Mouse (Mus musculus): ENCODE results near the gene Gm973.
A peak's percentile ranks its signal among the peaks of the same experiment; 100 is the strongest.

- TF ChIP-seq CTCF (IDR thresholded peaks at IDR 0.05 in 2 of 3, conservative IDR thresholded peaks at IDR 0.05 in 1 of 3; ENCODE audit: control insufficient read depth in 1 of 3, insufficient read depth in 1 of 3, low read depth in 2 of 3, low read length in 3 of 3, poor library complexity in 1 of 3, severe bottlenecking in 1 of 3) (no peak), RCOR1 (IDR thresholded peaks at IDR 0.05; ENCODE audit: low read depth, low read length) (0 out of 2 replicates have a peak, but pooled peaks have one; percentile 14), USF1 (IDR thresholded peaks at IDR 0.05; ENCODE audit: low read depth, low read length) (no peak), ZMIZ1 (IDR thresholded peaks at IDR 0.05; ENCODE audit: low read depth, low read length) (no peak), POLR2A (IDR thresholded peaks at IDR 0.05; ENCODE audit: control insufficient read depth in 1 of 2, insufficient read depth in 1 of 2, low read depth in 1 of 2, low read length in 2 of 2, poor library complexity in 1 of 2) (no peak), SIN3A (IDR thresholded peaks at IDR 0.05; ENCODE audit: low read length) (no peak), UBTF (IDR thresholded peaks at IDR 0.05; ENCODE audit: borderline replicate concordance, insufficient read depth, low read depth, low read length) (no peak), MAX (IDR thresholded peaks at IDR 0.05; ENCODE audit: low read length) (no peak), ETS1 (IDR thresholded peaks at IDR 0.05; ENCODE audit: low read depth, low read length) (no peak), USF2 (IDR thresholded peaks at IDR 0.05; ENCODE audit: borderline replicate concordance in 1 of 2, insufficient read depth in 1 of 2, low read depth in 1 of 2, low read length in 2 of 2) (no peak), JUND (IDR thresholded peaks at IDR 0.05; ENCODE audit: low read depth, low read length) (no peak), EP300 (IDR thresholded peaks at IDR 0.05; ENCODE audit: low read depth in 1 of 2, low read length in 2 of 2) (peak; percentile 34 to 45; a peak in 1 of 4 replicates), GABPA (IDR thresholded peaks at IDR 0.05; ENCODE audit: low read depth, low read length) (no peak)
Measured at GRCm38 (mm10) chr1:59642488-59642887, 126.4 kb downstream of the Gm973 start.

Measured in MEL (cell line).